Mouse (Mus musculus): ENCODE data around the gene Nbea.
"Not testable (repeated sequence)": the region's sequence is repeated elsewhere in the genome, so short reads cannot be mapped to it uniquely, and the experiment has no call there.

- not testable (repeated sequence) for TF ChIP-seq POLR2A (IDR thresholded peaks at IDR 0.05; ENCODE audit: low read depth, low read length)
- 0 out of 2 replicates have a peak, but pooled peaks have one; percentile 9 for TF ChIP-seq CTCF (conservative IDR thresholded peaks at IDR 0.05; ENCODE audit: insufficient read depth, insufficient read length, low read depth, low read length)
These were observed 561.5 kb downstream of the Nbea start for GRCm38 (mm10) chr3:55621958-55622357.
